Mouse (Mus musculus) G1E (cell line): ENCODE measurements around the gene Hexim1.

Experiments
- CTCF ChIP-seq: IDR thresholded peaks from 2 replicates; pipeline ENCODE4 v1.5.1; 2012; ENCODE audit warnings: low read depth, low read length, inconsistent platforms, mixed read lengths
- GATA1 ChIP-seq: IDR thresholded peaks from 2 replicates; pipeline ENCODE4 v1.6.1; 2012; ENCODE audit warnings: borderline replicate concordance, low read length, inconsistent platforms, mixed read lengths

DNA sequence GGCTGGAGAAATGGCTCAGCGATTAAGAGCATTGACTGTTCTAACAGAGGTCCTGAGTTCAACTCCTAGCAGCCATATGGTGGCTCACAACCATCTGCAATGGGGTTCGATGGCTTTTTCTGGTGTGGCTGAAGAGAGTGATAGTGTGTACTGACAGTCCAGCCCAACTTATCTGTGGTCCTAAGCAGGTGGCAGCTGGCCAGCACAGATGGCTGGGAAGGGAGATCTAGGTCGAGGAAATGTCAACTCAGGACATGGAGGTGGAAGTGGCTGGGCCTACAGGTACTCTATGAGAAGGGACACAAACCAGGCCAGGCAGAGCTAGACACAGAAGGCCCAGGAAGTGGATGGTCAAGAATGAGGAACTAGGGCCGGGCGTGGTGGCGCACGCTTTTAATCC is 40.0 kb upstream of the Hexim1 start:
- TF ChIP-seq GATA1 (no peak), CTCF (no peak)
